Mouse (Mus musculus) myocyte (in vitro differentiated cells): Measurements from ENCODE around the gene Rorc. TPM values are rescaled to one million over a fixed set of nuclear protein-coding genes. Genes with fewer than 3 reads are reported as not detected.

Experiments
- H3K27me3 ChIP-seq: one replicate; pipeline ENCODE4 v1.6.1; 2011; ENCODE audit not compliant: control insufficient read depth, insufficient read depth, insufficient read length
- H3K36me3 ChIP-seq: one replicate; pipeline ENCODE4 v1.6.1; 2011; ENCODE audit not compliant: control insufficient read depth, insufficient read depth
- H3K4me2 ChIP-seq: one replicate; pipeline ENCODE4 v1.6.1; 2011; ENCODE audit warnings: low read depth, control low read depth
- H3K4me3 ChIP-seq: one replicate; pipeline ENCODE4 v1.5.1; 2011; ENCODE audit warnings: mild to moderate bottlenecking, control low read depth, moderate library complexity
- H3K79me2 ChIP-seq: one replicate; pipeline ENCODE4 v1.6.1; 2011; ENCODE audit not compliant: control insufficient read depth, insufficient read depth
- H3ac ChIP-seq: one replicate; pipeline ENCODE4 v1.6.1; 2011; ENCODE audit not compliant: control insufficient read depth, insufficient read length
- CEBPB ChIP-seq: IDR thresholded peaks from 2 replicates; pipeline ENCODE4 v1.6.1; 2011; ENCODE audit warnings: mild to moderate bottlenecking, moderate library complexity; ENCODE audit not compliant: poor library complexity, insufficient read depth, severe bottlenecking
- E2F4 ChIP-seq: IDR thresholded peaks from one replicate; pipeline ENCODE4 v1.6.1; 2011; ENCODE audit warnings: mild to moderate bottlenecking, control low read depth, moderate library complexity; ENCODE audit not compliant: insufficient read depth
- MAX ChIP-seq: IDR thresholded peaks from one replicate; pipeline ENCODE4 v1.6.1; 2011; ENCODE audit warnings: low read depth, mild to moderate bottlenecking, control low read depth
- MYOD1 ChIP-seq, 3 experiments: IDR thresholded peaks; one replicate each; pipeline ENCODE4 v1.6.1; 2011; ENCODE audit warnings: control low read depth in 2 of 3, low read depth in 2 of 3, mild to moderate bottlenecking in 2 of 3, moderate library complexity in 1 of 3; ENCODE audit not compliant: insufficient read length in 2 of 3, control insufficient read depth in 1 of 3
- MYOG ChIP-seq, 3 experiments: IDR thresholded peaks; one replicate each; pipeline ENCODE4 v1.6.1; 2011; ENCODE audit warnings: control low read depth in 2 of 3, low read depth in 2 of 3, mild to moderate bottlenecking in 2 of 3; ENCODE audit not compliant: insufficient read length in 2 of 3, control insufficient read depth in 1 of 3, insufficient read depth in 1 of 3
- POLR2A ChIP-seq: IDR thresholded peaks from one replicate; pipeline ENCODE4 v1.6.1; 2011; ENCODE audit warnings: low read depth, mild to moderate bottlenecking, control low read depth, moderate library complexity; ENCODE audit not compliant: insufficient read length
- POLR2AphosphoS2 ChIP-seq: IDR thresholded peaks from one replicate; pipeline ENCODE4 v1.6.1; 2011; ENCODE audit warnings: low read depth, control low read depth; ENCODE audit not compliant: insufficient read length
- REST ChIP-seq: IDR thresholded peaks from one replicate; pipeline ENCODE4 v1.6.1; 2011; ENCODE audit warnings: mild to moderate bottlenecking, control low read depth, moderate library complexity; ENCODE audit not compliant: insufficient read depth, insufficient read length
- SRF ChIP-seq: IDR thresholded peaks from one replicate; pipeline ENCODE4 v1.6.1; 2011; ENCODE audit warnings: low read depth; ENCODE audit not compliant: control insufficient read depth, insufficient read length
- TCF12 ChIP-seq: IDR thresholded peaks from one replicate; pipeline ENCODE4 v1.6.1; 2011; ENCODE audit warnings: mild to moderate bottlenecking, control low read depth; ENCODE audit not compliant: poor library complexity, insufficient read depth, severe bottlenecking
- TCF3 ChIP-seq: IDR thresholded peaks from one replicate; pipeline ENCODE4 v1.6.1; 2011; ENCODE audit warnings: low read depth, control low read depth; ENCODE audit not compliant: insufficient read length
- USF1 ChIP-seq: IDR thresholded peaks from one replicate; pipeline ENCODE4 v1.6.1; 2011; ENCODE audit warnings: low read depth, mild to moderate bottlenecking, control low read depth, moderate library complexity
- polyA plus RNA-seq: library from polyadenylated mRNA; unstranded; fragments of >200 nt; fragmentation: generic; extraction: Trizol; gene quantifications from one replicate; pipeline ENCODE4 v1.2.1, GENCODE M21; 2012; ENCODE audit warnings: missing spikeins

Rorc gene
- polyA plus RNA-seq, 1 experiment: 0.26 TPM

- H3ac ChIP-seq: peak overlapping the region; percentile 22
- TF ChIP-seq MYOD1 (IDR thresholded peaks at IDR 0.05; ENCODE audit: control insufficient read depth in 1 of 3, insufficient read length in 2 of 3, low read depth in 2 of 3) (no peak), POLR2A (no peak), MAX (no peak), POLR2AphosphoS2 (no peak), CEBPB (no peak), TCF12 (no peak), REST (no peak), TCF3 (no peak), MYOG (IDR thresholded peaks at IDR 0.05; ENCODE audit: control insufficient read depth in 1 of 3, insufficient read depth in 1 of 3, insufficient read length in 2 of 3, low read depth in 2 of 3) (no peak), SRF (no peak), E2F4 (no peak), USF1 (no peak)
- H3K27me3 ChIP-seq: peaks cover 5% of the 10 kb centered on the region
- peak overlapping the region; percentile 84 for H3K4me2 ChIP-seq
- peak overlapping the region; percentile 32 for H3K4me3 ChIP-seq
- H3K36me3 ChIP-seq: no peaks in the 10 kb centered on the region
- H3K79me2 ChIP-seq: no peaks in the 10 kb centered on the region
These were observed 39.9 kb downstream of the Rorc start for GRCm38 (mm10) chr3:94412530-94412929.

- TF ChIP-seq USF1: no peak
- peak; percentile 83 for TF ChIP-seq POLR2A
- TF ChIP-seq E2F4: no peak
- TF ChIP-seq MYOG (IDR thresholded peaks at IDR 0.05; ENCODE audit: control insufficient read depth in 1 of 3, insufficient read depth in 1 of 3, insufficient read length in 2 of 3, low read depth in 2 of 3): no peak
- no peak for TF ChIP-seq MAX
- TF ChIP-seq REST: no peak
- TF ChIP-seq SRF: no peak
- no peak for TF ChIP-seq TCF12
- TF ChIP-seq POLR2AphosphoS2: peak; percentile 56
- H3K4me3 ChIP-seq: peak within 1 kb of the TSS; percentile 32
These were observed 40.6 kb downstream of the Rorc start, which contains the start of gene Tdrkh for GRCm38 (mm10) chr3:94413031-94413679. Gene Tdrkh, plus strand, starts transcription at chr3:94413273.

GRCm38 (mm10) chr3:94430980-94431379 lies 58.4 kb downstream of the Rorc start:
- H3K36me3 ChIP-seq: no peaks in the 10 kb centered on the region
- H3K4me3 ChIP-seq: no peak overlapping the region
- no peaks in the 10 kb centered on the region for H3K27me3 ChIP-seq
- no peak overlapping the region for H3K4me2 ChIP-seq
- no peak for TF ChIP-seq POLR2A
- TF ChIP-seq MYOG (IDR thresholded peaks at IDR 0.05; ENCODE audit: control insufficient read depth in 1 of 3, insufficient read depth in 1 of 3, insufficient read length in 2 of 3, low read depth in 2 of 3): no peak
- TF ChIP-seq E2F4: no peak
- no peak for TF ChIP-seq SRF
- no peak for TF ChIP-seq TCF3
- no peak for TF ChIP-seq POLR2AphosphoS2
- no peak for TF ChIP-seq REST
- TF ChIP-seq TCF12: no peak
- TF ChIP-seq MYOD1 (IDR thresholded peaks at IDR 0.05; ENCODE audit: control insufficient read depth in 1 of 3, insufficient read length in 2 of 3, low read depth in 2 of 3): no peak
- TF ChIP-seq CEBPB: no peak
- TF ChIP-seq MAX: no peak
- no peak for TF ChIP-seq USF1
- H3ac ChIP-seq: no peak overlapping the region
- no peaks in the 10 kb centered on the region for H3K79me2 ChIP-seq

More at GRCm38 (mm10) chr3:94413031-94413679, 40.6 kb downstream of the Rorc start, which contains the start of gene Tdrkh:
- H3K79me2 ChIP-seq: no peaks in the 10 kb centered on the region
- H3K4me2 ChIP-seq: peak within 1 kb of the TSS; percentile 97
- H3K36me3 ChIP-seq: no peaks in the 10 kb centered on the region
- peak within 1 kb of the TSS; percentile 22 for H3ac ChIP-seq
- no peaks in the 10 kb centered on the region for H3K27me3 ChIP-seq

- H3K4me2 ChIP-seq: no peak overlapping the region
- no peak for TF ChIP-seq POLR2A
- TF ChIP-seq USF1: no peak
- TF ChIP-seq TCF12: no peak
- no peak for TF ChIP-seq POLR2AphosphoS2
- no peak for TF ChIP-seq REST
- TF ChIP-seq MYOD1 (IDR thresholded peaks at IDR 0.05; ENCODE audit: control insufficient read depth in 1 of 3, insufficient read length in 2 of 3, low read depth in 2 of 3): no peak
- no peak for TF ChIP-seq MYOG (IDR thresholded peaks at IDR 0.05; ENCODE audit: control insufficient read depth in 1 of 3, insufficient read depth in 1 of 3, insufficient read length in 2 of 3, low read depth in 2 of 3)
- TF ChIP-seq E2F4: no peak
- no peak for TF ChIP-seq MAX
- H3ac ChIP-seq: no peak overlapping the region
- H3K79me2 ChIP-seq: no peaks in the 10 kb centered on the region
- H3K27me3 ChIP-seq: no peaks in the 10 kb centered on the region
- H3K4me3 ChIP-seq: no peak overlapping the region
- H3K36me3 ChIP-seq: no peaks in the 10 kb centered on the region
These were observed 61.7 kb downstream of the Rorc start for GRCm38 (mm10) chr3:94434305-94434704.
